ENCODE assay signal across 8 mouse cellular contexts in the genomic region with DNA sequence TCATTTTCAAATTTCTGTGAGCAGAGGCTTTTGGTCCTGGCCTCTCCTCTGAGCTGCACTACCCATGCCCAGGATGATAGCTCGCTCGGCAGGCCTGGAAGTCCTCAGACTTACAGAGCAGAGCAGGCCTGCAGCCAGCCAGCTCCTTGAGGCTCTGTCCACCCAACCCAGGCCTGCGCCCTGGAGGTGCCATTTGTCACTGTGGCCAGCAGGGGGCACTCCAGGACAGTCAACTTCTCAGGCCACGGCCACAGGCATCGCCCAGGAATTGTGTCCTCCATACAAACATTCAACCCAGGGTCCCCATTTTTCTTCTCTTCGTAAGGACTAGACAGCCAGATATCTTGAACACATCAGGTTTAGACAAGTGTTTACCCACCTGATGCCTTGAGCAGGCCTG. TPM values are rescaled to one million over a fixed set of nuclear protein-coding genes. Genes with fewer than 3 reads are reported as not detected.
DNase-seq lines count a peak whose midpoint lies in the region; ATAC-seq lines count a peak whose summit lies in the region.

No protein-coding gene starts in this region.

- no peak overlapping the region for H3K27ac ChIP-seq in embryonic facial prominence, embryonic 14.5 days (replicated peaks; ENCODE audit: low read depth, low read length)
- no peak overlapping the region for H3K27ac ChIP-seq in limb, embryonic 12.5 days
- H3K27ac ChIP-seq in midbrain, embryonic 15.5 days: no peak overlapping the region

- no peaks in the 10 kb centered on the region for H3K9me3 ChIP-seq in embryonic facial prominence, embryonic 14.5 days (ENCODE audit: control insufficient read depth, low read length)
- H3K9me3 ChIP-seq in limb, embryonic 12.5 days: no peaks in the 10 kb centered on the region
- H3K9me3 ChIP-seq in midbrain, embryonic 15.5 days: no peaks in the 10 kb centered on the region

- DNase-seq in 3T3-L1 (ENCODE audit: low read depth, low spot score): peak; percentile 84
- peak; percentile 84 to 87 for DNase-seq in adrenal gland, postnatal 36 days
- DNase-seq in embryonic facial prominence, embryonic 14.5 days (ENCODE audit: low spot score): peak; percentile 79
- DNase-seq in heart, adult 8-10 months (ENCODE audit: low spot score): peak; percentile 70
- DNase-seq in kidney, adult 9 months: peak; percentile 79
- peak; percentile 40 to 74 for DNase-seq in spleen, adult 18-20 months

- H3K4me2 ChIP-seq in embryonic facial prominence, embryonic 14.5 days (ENCODE audit: low read depth, low read length): no peak overlapping the region
- H3K4me2 ChIP-seq in limb, embryonic 12.5 days: no peak overlapping the region
- no peak overlapping the region for H3K4me2 ChIP-seq in midbrain, embryonic 15.5 days

- no peaks in the 10 kb centered on the region for H3K4me1 ChIP-seq in embryonic facial prominence, embryonic 14.5 days (ENCODE audit: control insufficient read depth, insufficient read depth, low read length)
- peaks cover 16% of the 10 kb centered on the region for H3K4me1 ChIP-seq in limb, embryonic 12.5 days (replicated peaks)
- H3K4me1 ChIP-seq in midbrain, embryonic 15.5 days: peaks cover 24% of the 10 kb centered on the region

- H3K27me3 ChIP-seq in embryonic facial prominence, embryonic 14.5 days (replicated peaks; ENCODE audit: control insufficient read depth, insufficient read depth, low read length): no peaks in the 10 kb centered on the region
- H3K27me3 ChIP-seq in limb, embryonic 12.5 days: peaks cover 55% of the 10 kb centered on the region
- no peaks in the 10 kb centered on the region for H3K27me3 ChIP-seq in midbrain, embryonic 15.5 days (replicated peaks)

- WGBS in embryonic facial prominence, embryonic 14.5 days: 5% methylated on average over 6 of the region's 6 CpGs
- WGBS in limb, embryonic 12.5 days: 8% methylated on average over 6 of the region's 6 CpGs
- WGBS in midbrain, embryonic 15.5 days: 5% methylated on average over 6 of the region's 6 CpGs

- ATAC-seq in embryonic facial prominence, embryonic 14.5 days (ENCODE audit: low read depth): peak; percentile 85
- peak; percentile 64 for ATAC-seq in limb, embryonic 12.5 days (ENCODE audit: insufficient number of reproducible peaks, insufficient read depth, low FRiP score, low TSS enrichment, low read depth)
- peak; percentile 86 for ATAC-seq in midbrain, embryonic 15.5 days (replicated peaks)

- H3K36me3 ChIP-seq in embryonic facial prominence, embryonic 14.5 days (ENCODE audit: control insufficient read depth, insufficient read depth, low read length): no peaks in the 10 kb centered on the region
- no peaks in the 10 kb centered on the region for H3K36me3 ChIP-seq in limb, embryonic 12.5 days
- no peaks in the 10 kb centered on the region for H3K36me3 ChIP-seq in midbrain, embryonic 15.5 days (replicated peaks)

- H3K9ac ChIP-seq in embryonic facial prominence, embryonic 14.5 days (ENCODE audit: low read depth, low read length): no peak overlapping the region
- 0 out of 2 replicates have a peak overlapping the region, but pooled peaks have one; percentile 18 for H3K9ac ChIP-seq in limb, embryonic 12.5 days (replicated peaks)
- no peak overlapping the region for H3K9ac ChIP-seq in midbrain, embryonic 15.5 days

- H3K4me3 ChIP-seq in embryonic facial prominence, embryonic 14.5 days (ENCODE audit: low read depth, low read length): no peak overlapping the region
- no peak overlapping the region for H3K4me3 ChIP-seq in limb, embryonic 12.5 days (replicated peaks)
- no peak overlapping the region for H3K4me3 ChIP-seq in midbrain, embryonic 15.5 days

RNA-seq across cellular contexts. Expression of gene Dmrtb1, which starts 53.9 kb away (rescaled TPM):
- total RNA-seq in adrenal gland, postnatal 36 days (2021): not detected
- polyA plus RNA-seq in embryonic facial prominence, embryonic 14.5 days (2014; fragmentation: Nextera tagmentation; extraction: Ambion mirVana): 0.25 TPM in 1 of 2 replicates, not detected in the other
- total RNA-seq in heart, adult 8-10 months (2022): not detected
- 0.25 and 0.27 TPM in 2 replicates for polyA plus RNA-seq in limb, embryonic 12.5 days (2016; fragmentation: Nextera tagmentation; extraction: Ambion mirVana)
- 52.0 and 58.2 TPM in 2 replicates for polyA plus RNA-seq in midbrain, embryonic 15.5 days (2015; fragmentation: Nextera tagmentation; extraction: Ambion mirVana)

Comparison
In these comparisons a context has a peak if more than half of its experiments do, and no peak if none do; other contexts are left out.
1. RNA of gene Dmrtb1, which starts 53.9 kb away (polyA plus RNA-seq): 52.0 to 58.2 TPM in midbrain, embryonic 15.5 days; 0.25 to 0.27 TPM in limb, embryonic 12.5 days and 0.25 TPM in embryonic facial prominence, embryonic 14.5 days; every median in the first group is over 10 times any median in the second.
2. Peak in every context shown above with its lines, with median percentiles within 50 percentile points of each other: DNase-seq and ATAC-seq.